Mouse (Mus musculus): ENCODE measurements at regions not wholly inside any gene's neighbourhood (a gene's known extent, or its start where the extent isn't known, plus 50 kb on each side); places are given as distances from the start of the nearest gene placed in this dataset.

DNA sequence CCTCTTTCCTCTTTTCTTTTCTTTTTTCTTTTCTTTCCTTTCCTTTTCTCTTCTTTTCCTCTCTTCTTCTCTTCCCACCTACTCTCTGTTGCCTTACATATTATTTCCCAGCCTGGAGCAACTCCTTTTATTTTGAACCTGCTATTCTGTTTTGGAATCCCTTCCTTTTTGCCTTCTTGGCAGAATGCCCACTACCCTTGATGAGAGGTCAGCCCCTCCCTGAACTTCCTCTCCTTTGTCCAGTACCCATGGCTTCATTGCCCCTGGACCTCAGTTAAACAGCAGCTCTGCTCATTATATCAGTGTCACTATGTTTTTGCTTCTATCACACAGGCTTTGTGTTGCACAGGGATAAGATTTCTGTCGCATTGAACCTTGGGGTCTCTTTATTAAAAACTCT lies 391.2 kb upstream of the Fam92a start:
- WGBS: 60% methylated on average over 1 of the region's 1 CpGs

DNA sequence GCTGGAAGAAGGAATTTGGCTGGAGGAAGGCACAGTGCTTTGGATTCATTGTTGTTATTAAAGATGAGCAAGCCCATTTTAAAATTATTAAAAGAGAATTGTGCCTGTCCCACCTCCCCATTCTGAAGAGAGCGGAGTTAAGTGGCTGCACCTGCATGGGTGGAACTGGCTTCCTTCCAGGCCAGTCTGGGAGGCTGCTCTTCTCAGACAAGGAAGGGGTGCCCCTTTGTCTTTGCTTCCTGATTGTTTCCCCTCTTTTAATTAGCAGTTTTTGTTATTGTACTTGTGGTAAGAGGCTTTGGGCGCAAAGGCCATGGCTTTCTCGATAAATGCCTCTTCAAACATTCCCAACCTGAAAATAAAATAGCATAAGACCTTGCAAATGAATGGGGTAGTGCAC lies 388.7 kb upstream of the Fam92a start:
- Histone ChIP-seq H3K27ac (no peak overlapping the region), H3K9ac (no peak overlapping the region), H3K9me3 (ENCODE audit: control insufficient read depth, low read length) (no peaks in the 10 kb centered on the region), H3K4me2 (replicated peaks) (no peak overlapping the region), H3K4me1 (replicated peaks; ENCODE audit: control insufficient read depth, insufficient read depth, low read length) (peaks cover 4% of the 10 kb centered on the region; the same call in 1 of the 2 replicates), H3K27me3 (ENCODE audit: control insufficient read depth, insufficient read depth, low read length) (no peaks in the 10 kb centered on the region), H3K4me3 (replicated peaks; ENCODE audit: low read length) (no peak overlapping the region), H3K36me3 (replicated peaks; ENCODE audit: control insufficient read depth, insufficient read depth) (no peaks in the 10 kb centered on the region)
- ATAC-seq (ENCODE audit: low FRiP score): no peak
- WGBS: 65% methylated on average over 3 of the region's 3 CpGs
- DNase-seq (ENCODE audit: low spot score): no peak

More for the DNA sequence above, 391.2 kb upstream of the Fam92a start:
- no peaks in the 10 kb centered on the region for H3K9me3 ChIP-seq (ENCODE audit: control insufficient read depth, low read length)
- H3K9ac ChIP-seq: no peak overlapping the region
- no peak overlapping the region for H3K4me2 ChIP-seq (replicated peaks)
- ATAC-seq (ENCODE audit: low FRiP score) (no peak), DNase-seq (ENCODE audit: low spot score) (no peak)
- no peaks in the 10 kb centered on the region for H3K36me3 ChIP-seq (replicated peaks; ENCODE audit: control insufficient read depth, insufficient read depth)
- no peak overlapping the region for H3K4me3 ChIP-seq (replicated peaks; ENCODE audit: low read length)
- no peaks in the 10 kb centered on the region for H3K27me3 ChIP-seq (ENCODE audit: control insufficient read depth, insufficient read depth, low read length)
- peaks cover 4% of the 10 kb centered on the region; the same call in 1 of the 2 replicates for H3K4me1 ChIP-seq (replicated peaks; ENCODE audit: control insufficient read depth, insufficient read depth, low read length)
- H3K27ac ChIP-seq: no peak overlapping the region

DNA sequence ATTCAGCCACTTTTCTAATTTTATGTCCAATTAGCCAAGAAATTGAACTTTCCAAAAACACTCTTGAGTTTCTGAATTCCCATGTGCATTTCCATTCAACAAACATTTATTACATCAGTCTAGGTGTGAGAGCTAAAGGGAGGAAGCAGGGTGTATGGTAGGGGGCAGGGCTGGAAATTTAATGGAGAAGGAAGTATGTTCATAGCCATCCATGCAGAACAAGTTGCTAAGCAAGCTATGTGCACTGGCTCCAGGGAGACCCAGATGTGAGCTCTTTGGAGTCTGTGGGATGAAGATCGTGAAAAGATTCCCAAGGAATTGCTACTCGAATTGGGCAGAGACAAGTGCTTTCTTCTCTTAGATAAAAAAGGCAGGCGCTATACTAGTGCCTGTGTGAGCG lies 388.2 kb upstream of the Fam92a start:
- Histone ChIP-seq H3K4me1 (replicated peaks; ENCODE audit: control insufficient read depth, insufficient read depth, low read length) (peaks cover 4% of the 10 kb centered on the region; the same call in 1 of the 2 replicates), H3K27me3 (ENCODE audit: control insufficient read depth, insufficient read depth, low read length) (no peaks in the 10 kb centered on the region), H3K4me3 (replicated peaks; ENCODE audit: low read length) (no peak overlapping the region), H3K4me2 (replicated peaks) (no peak overlapping the region), H3K36me3 (replicated peaks; ENCODE audit: control insufficient read depth, insufficient read depth) (no peaks in the 10 kb centered on the region), H3K27ac (no peak overlapping the region; the same call in 1 of the 2 replicates), H3K9ac (no peak overlapping the region), H3K9me3 (ENCODE audit: control insufficient read depth, low read length) (no peaks in the 10 kb centered on the region)
- WGBS: 74% methylated on average over 4 of the region's 4 CpGs
- ATAC-seq (ENCODE audit: low FRiP score) (no peak), DNase-seq (ENCODE audit: low spot score) (no peak)

DNA sequence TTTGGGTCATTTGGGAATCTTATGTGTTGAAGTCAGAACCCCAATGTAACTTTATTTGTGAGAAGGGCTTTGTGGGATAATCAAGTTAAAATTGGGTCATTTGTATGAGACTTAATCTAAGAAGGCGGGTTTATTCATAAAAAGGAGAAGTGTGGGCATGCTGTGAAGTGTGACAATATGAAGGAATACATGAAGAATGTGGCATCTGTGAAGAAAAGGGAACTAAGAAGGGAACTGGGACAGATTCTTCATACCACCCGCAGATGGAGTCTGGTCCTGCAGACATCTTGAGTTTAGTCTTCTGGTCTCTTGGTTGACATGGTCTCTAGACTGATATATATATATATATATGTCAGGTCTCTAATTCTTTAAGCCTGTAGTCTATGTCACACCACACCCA lies 385.3 kb upstream of the Fam92a start:
- H3K27ac ChIP-seq: no peak overlapping the region
- no peak for DNase-seq (ENCODE audit: low spot score)
- no peak overlapping the region for H3K4me2 ChIP-seq (replicated peaks)
- ATAC-seq (ENCODE audit: low FRiP score): no peak
- WGBS: 76% methylated on average over 2 of the region's 2 CpGs
- H3K27me3 ChIP-seq (ENCODE audit: control insufficient read depth, insufficient read depth, low read length): no peaks in the 10 kb centered on the region
- H3K36me3 ChIP-seq (replicated peaks; ENCODE audit: control insufficient read depth, insufficient read depth): no peaks in the 10 kb centered on the region
- no peak overlapping the region for H3K9ac ChIP-seq
- no peaks in the 10 kb centered on the region for H3K9me3 ChIP-seq (ENCODE audit: control insufficient read depth, low read length)
- no peak overlapping the region for H3K4me3 ChIP-seq (replicated peaks; ENCODE audit: low read length)
- H3K4me1 ChIP-seq (replicated peaks; ENCODE audit: control insufficient read depth, insufficient read depth, low read length): peaks cover 4% of the 10 kb centered on the region; the same call in 1 of the 2 replicates

DNA sequence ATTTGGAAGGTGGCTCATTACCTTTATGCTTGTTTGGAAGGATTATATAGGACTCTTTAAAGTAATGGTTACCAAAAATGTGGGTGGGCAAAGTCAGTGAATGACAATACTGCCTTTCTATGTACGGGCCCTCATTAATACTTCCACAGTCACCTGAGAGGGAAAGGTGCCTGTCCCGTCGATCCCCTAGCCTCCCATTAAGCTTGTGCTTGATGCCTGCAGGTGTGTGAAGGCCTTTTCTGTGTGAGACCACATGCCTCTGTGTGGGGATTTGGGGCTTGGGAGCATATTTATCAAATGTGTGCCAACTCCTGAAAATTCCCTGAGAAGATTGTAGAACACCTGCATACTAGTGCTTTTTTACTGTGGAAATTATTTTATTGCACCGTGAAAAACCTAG lies 377.4 kb upstream of the Fam92a start:
- H3K4me1 ChIP-seq (replicated peaks; ENCODE audit: control insufficient read depth, insufficient read depth, low read length): no peaks in the 10 kb centered on the region
- H3K27ac ChIP-seq: no peak overlapping the region
- 83% methylated on average over 4 of the region's 4 CpGs for WGBS
- H3K36me3 ChIP-seq (replicated peaks; ENCODE audit: control insufficient read depth, insufficient read depth): no peaks in the 10 kb centered on the region
- no peak for ATAC-seq (ENCODE audit: low FRiP score)
- no peak for DNase-seq (ENCODE audit: low spot score)
- no peak overlapping the region for H3K4me2 ChIP-seq (replicated peaks)
- H3K27me3 ChIP-seq (ENCODE audit: control insufficient read depth, insufficient read depth, low read length): no peaks in the 10 kb centered on the region
- no peak overlapping the region for H3K4me3 ChIP-seq (replicated peaks; ENCODE audit: low read length)
- no peaks in the 10 kb centered on the region for H3K9me3 ChIP-seq (ENCODE audit: control insufficient read depth, low read length)
- H3K9ac ChIP-seq: no peak overlapping the region

DNA sequence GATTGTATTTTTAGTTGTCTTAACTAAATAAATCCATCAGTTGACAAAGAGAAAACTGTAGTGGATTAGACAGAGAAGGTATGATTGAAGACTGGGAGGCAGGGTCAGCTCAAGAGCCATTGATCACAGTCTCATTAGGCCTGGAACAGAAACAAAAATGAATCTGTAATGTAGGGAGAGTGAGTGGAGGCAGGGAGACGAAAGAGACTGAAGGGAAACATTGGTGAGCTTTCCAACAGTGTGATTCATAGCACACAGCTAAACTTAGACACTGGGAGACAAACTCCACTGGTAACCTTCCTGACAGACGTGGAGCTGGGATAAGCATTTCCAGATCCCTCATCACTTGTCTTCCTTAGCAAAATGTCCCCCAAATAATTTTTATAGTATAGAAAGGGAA lies 372.1 kb upstream of the Fam92a start:
- Histone ChIP-seq H3K4me1 (replicated peaks; ENCODE audit: control insufficient read depth, insufficient read depth, low read length) (peaks cover 13% of the 10 kb centered on the region; the same call in 1 of the 2 replicates), H3K36me3 (replicated peaks; ENCODE audit: control insufficient read depth, insufficient read depth) (no peaks in the 10 kb centered on the region), H3K9ac (no peak overlapping the region), H3K9me3 (ENCODE audit: control insufficient read depth, low read length) (no peaks in the 10 kb centered on the region), H3K27me3 (ENCODE audit: control insufficient read depth, insufficient read depth, low read length) (no peaks in the 10 kb centered on the region), H3K4me3 (replicated peaks; ENCODE audit: low read length) (no peak overlapping the region), H3K4me2 (replicated peaks) (no peak overlapping the region), H3K27ac (no peak overlapping the region)
- 45% methylated on average over 2 of the region's 2 CpGs for WGBS
- DNase-seq (ENCODE audit: low spot score) (no peak), ATAC-seq (ENCODE audit: low FRiP score) (no peak)

DNA sequence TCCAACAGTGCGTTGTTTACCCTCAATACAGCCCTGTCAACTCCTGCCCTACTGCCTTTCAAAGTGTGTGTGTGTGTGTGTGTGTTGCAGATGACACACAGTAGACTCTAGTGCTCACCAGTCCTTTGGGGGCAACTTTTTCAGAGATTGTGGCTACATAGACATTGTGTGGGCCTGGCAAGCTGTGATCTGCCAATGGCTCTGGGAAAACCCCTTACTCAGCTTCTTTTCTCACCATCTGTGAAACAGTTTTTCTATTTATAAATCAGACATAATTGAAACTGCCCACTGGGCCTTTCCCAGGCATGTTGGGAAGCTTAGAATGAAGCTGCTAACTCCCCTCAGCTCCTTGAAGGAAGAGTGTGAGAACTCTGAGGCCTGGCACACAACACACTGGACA lies 369.7 kb upstream of the Fam92a start:
- 85% methylated on average over 1 of the region's 1 CpGs for WGBS
- no peak overlapping the region for H3K9ac ChIP-seq
- no peaks in the 10 kb centered on the region for H3K27me3 ChIP-seq (ENCODE audit: control insufficient read depth, insufficient read depth, low read length)
- H3K36me3 ChIP-seq (replicated peaks; ENCODE audit: control insufficient read depth, insufficient read depth): no peaks in the 10 kb centered on the region
- H3K4me3 ChIP-seq (replicated peaks; ENCODE audit: low read length): no peak overlapping the region
- H3K4me2 ChIP-seq (replicated peaks): no peak overlapping the region
- H3K4me1 ChIP-seq (replicated peaks; ENCODE audit: control insufficient read depth, insufficient read depth, low read length): peaks cover 23% of the 10 kb centered on the region
- H3K27ac ChIP-seq: no peak overlapping the region
- DNase-seq (ENCODE audit: low spot score) (no peak), ATAC-seq (ENCODE audit: low FRiP score) (no peak)
- no peaks in the 10 kb centered on the region for H3K9me3 ChIP-seq (ENCODE audit: control insufficient read depth, low read length)

DNA sequence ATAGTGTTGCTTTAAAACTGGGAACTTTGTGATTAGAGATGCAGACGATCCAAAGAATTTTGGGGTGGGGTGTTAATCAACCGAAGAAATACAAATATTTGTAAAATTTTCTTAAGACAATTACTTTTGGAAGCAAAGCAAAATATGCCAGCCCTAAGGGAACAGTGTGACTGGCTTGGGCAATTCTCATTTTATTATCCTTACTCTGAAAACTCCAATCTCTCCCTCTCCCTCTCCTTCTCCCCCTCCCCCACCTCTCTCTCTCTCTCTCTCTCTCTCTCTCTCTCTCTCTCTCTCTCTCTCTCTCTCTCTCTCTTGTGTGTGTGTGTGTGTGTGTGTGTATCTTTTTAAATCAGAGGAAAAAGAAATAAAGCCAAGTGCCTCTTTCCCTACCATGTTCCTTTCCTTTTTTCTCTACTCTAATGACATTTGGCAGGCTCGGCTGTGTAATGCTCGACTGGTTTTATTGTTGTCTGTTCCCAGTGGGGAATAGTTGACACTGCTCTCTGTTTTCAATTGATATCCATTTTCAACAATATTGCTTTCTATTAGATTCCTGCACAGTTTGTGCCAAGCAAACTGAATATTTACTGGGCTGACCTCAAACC lies 367.5 kb upstream of the Fam92a start:
- Histone ChIP-seq H3K27ac (peak overlapping the region; percentile 86), H3K9ac (peak overlapping the region; percentile 41), H3K4me3 (replicated peaks; ENCODE audit: low read length) (no peak overlapping the region), H3K27me3 (ENCODE audit: control insufficient read depth, insufficient read depth, low read length) (no peaks in the 10 kb centered on the region), H3K4me1 (replicated peaks; ENCODE audit: control insufficient read depth, insufficient read depth, low read length) (peaks cover 33% of the 10 kb centered on the region), H3K4me2 (replicated peaks) (peak overlapping the region; percentile 40), H3K9me3 (ENCODE audit: control insufficient read depth, low read length) (no peaks in the 10 kb centered on the region), H3K36me3 (replicated peaks; ENCODE audit: control insufficient read depth, insufficient read depth) (no peaks in the 10 kb centered on the region)
- 20% methylated on average over 4 of the region's 4 CpGs for WGBS
- DNase-seq (ENCODE audit: low spot score): peak; percentile 65
- peak; percentile 59; the same call in 1 of the 2 replicates for ATAC-seq (ENCODE audit: low FRiP score)

DNA sequence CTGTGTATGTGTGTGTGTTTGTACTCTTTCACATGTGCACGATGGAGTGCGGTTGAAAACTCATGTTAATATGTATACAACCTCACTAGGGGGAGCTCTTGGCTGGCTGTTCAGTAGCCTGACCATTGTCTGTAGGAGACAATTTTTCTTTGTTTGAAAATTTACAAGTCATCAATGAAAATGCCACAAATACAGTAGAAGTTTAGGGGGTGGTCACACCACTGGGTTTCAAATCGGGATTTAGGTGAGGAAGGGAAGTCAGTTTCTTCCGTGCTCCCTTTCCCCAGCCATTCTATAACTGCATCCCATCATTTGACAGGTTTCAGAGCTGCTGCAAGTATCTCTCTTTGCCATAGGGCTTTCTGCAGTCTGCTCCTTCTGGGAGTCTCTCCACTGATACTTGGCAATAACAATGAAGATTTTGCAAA lies 366.9 kb upstream of the Fam92a start:
- peaks cover 39% of the 10 kb centered on the region for H3K4me1 ChIP-seq (replicated peaks; ENCODE audit: control insufficient read depth, insufficient read depth, low read length)
- peak overlapping the region; percentile 41 for H3K9ac ChIP-seq
- H3K27ac ChIP-seq: peak overlapping the region; percentile 86
- WGBS: 4% methylated on average over 4 of the region's 4 CpGs
- peak overlapping the region; percentile 40 for H3K4me2 ChIP-seq (replicated peaks)
- no peaks in the 10 kb centered on the region for H3K27me3 ChIP-seq (ENCODE audit: control insufficient read depth, insufficient read depth, low read length)
- ATAC-seq (ENCODE audit: low FRiP score) (peak; percentile 86), DNase-seq (ENCODE audit: low spot score) (peak; percentile 88)
- H3K9me3 ChIP-seq (ENCODE audit: control insufficient read depth, low read length): no peaks in the 10 kb centered on the region
- H3K36me3 ChIP-seq (replicated peaks; ENCODE audit: control insufficient read depth, insufficient read depth): no peaks in the 10 kb centered on the region
- no peak overlapping the region for H3K4me3 ChIP-seq (replicated peaks; ENCODE audit: low read length)

DNA sequence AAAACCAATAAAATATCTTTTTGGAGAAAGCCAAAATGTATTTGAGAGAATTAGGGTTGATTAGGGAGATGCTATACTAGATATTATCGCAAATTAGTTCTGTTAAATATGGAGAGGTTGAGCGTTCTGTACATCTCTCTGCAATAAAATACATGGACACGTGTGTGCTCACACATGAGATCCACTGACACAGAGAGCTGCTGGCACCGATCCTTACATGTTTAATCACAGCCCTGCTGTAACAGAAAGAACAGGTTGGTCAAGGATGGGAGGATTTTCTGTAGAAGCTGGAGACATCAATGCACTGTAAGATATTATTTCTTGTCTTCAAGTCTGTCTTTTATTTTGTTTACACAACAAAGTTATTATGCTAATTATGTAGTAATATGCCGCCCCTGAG lies 366.2 kb upstream of the Fam92a start:
- Histone ChIP-seq H3K27me3 (ENCODE audit: control insufficient read depth, insufficient read depth, low read length) (no peaks in the 10 kb centered on the region), H3K9me3 (ENCODE audit: control insufficient read depth, low read length) (no peaks in the 10 kb centered on the region), H3K4me1 (replicated peaks; ENCODE audit: control insufficient read depth, insufficient read depth, low read length) (peaks cover 42% of the 10 kb centered on the region), H3K4me3 (replicated peaks; ENCODE audit: low read length) (no peak overlapping the region), H3K9ac (peak overlapping the region; percentile 18; the same call in 1 of the 2 replicates), H3K27ac (peak overlapping the region; percentile 86), H3K36me3 (replicated peaks; ENCODE audit: control insufficient read depth, insufficient read depth) (no peaks in the 10 kb centered on the region), H3K4me2 (replicated peaks) (no peak overlapping the region)
- ATAC-seq (ENCODE audit: low FRiP score) (0 out of 2 replicates have a peak, but pooled peaks have one; percentile 22), DNase-seq (ENCODE audit: low spot score) (no peak)
- WGBS: 49% methylated on average over 5 of the region's 5 CpGs
